Mouse (Mus musculus): Measurements from ENCODE around the gene Ly6g6f. TPM values are rescaled to one million over a fixed set of nuclear protein-coding genes. Genes with fewer than 3 reads are reported as not detected.
A peak's percentile ranks its signal among the peaks of the same experiment; 100 is the strongest.

Ly6g6f gene
- polyA plus RNA-seq, 1 experiment from 2014 or later: 0.17 TPM

- Histone ChIP-seq H3K9me3 (no peaks in the 10 kb centered on the region), H3K4me3 (replicated peaks) (peak overlapping the region; percentile 77), H3K9ac (no peak overlapping the region), H3K27ac (peak overlapping the region; percentile 94), H3K27me3 (peaks cover 5% of the 10 kb centered on the region), H3K36me3 (replicated peaks) (peaks cover 61% of the 10 kb centered on the region), H3K4me2 (no peak overlapping the region), H3K4me1 (peaks cover 23% of the 10 kb centered on the region)
- 68% methylated on average over 9 of the region's 9 CpGs for WGBS
- no peak; the same call in 1 of the 2 replicates for ATAC-seq (ENCODE audit: low FRiP score)
Measured at GRCm38 (mm10) chr17:35058316-35058715, 27.1 kb downstream of the Ly6g6f start.

DNA sequence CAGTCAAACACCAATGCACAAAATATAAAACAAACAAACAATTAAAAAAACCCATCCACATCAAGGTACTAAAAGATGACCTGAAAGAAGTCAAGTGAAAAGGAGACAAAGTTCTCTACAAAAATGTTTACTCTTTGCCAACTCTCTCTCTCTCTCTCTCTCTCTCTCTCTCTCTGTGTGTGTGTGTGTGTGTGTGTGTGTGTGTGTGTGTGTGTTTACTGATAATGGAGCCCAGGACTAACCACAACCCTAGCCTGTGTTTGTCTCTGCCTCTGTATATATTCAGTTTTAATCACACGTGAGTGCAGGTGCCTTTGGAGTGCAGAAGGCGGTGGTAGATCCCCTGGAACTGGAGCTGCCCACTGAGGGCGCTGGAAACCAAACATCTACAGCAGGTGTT is 28.3 kb downstream of the Ly6g6f start:
- no peak for ATAC-seq (ENCODE audit: low FRiP score)
- Histone ChIP-seq H3K9me3 (no peaks in the 10 kb centered on the region), H3K4me2 (no peak overlapping the region), H3K4me3 (replicated peaks) (no peak overlapping the region), H3K27ac (no peak overlapping the region), H3K27me3 (no peaks in the 10 kb centered on the region), H3K4me1 (peaks cover 33% of the 10 kb centered on the region), H3K9ac (no peak overlapping the region), H3K36me3 (replicated peaks) (peaks cover 62% of the 10 kb centered on the region)
- WGBS: 71% methylated on average over 3 of the region's 3 CpGs

DNA sequence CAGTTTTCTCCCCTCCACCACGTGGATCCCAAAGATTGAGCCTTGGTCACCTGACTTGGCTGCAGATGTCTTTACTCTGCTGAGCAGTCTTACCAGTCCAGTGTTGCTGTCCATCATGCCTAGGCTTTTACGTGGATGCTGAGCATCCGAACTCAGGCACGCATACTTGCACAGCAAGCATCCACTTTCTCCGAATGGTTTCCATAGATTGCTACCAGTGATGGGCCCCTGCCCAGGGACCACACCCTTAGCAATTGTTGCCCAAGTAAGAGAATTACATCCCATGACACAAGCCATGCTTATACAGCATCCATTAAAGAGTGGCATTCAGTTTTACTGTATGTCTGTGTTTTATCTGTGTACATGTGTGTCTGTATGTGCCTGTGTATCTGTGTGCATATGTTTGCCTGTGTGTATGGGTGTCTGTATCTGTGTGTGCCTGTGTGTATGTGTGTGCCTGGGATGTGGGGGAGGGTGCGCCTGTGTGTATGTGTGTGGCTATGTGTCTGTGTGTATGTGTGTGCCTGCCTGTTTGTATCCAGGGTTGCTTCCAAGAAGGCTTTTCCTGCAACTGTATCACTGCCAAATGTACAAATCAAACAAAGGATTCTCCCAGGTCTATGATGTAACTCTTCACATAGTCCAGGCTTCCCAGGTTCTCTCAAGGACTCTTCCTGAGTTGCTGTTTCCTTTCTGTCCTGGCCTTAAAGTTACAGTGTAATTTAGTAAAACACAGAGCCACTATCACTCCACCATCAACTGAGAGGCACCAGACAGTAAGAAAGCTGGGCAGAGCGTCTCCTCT is 29.5 kb downstream of the Ly6g6f start:
- Histone ChIP-seq H3K4me3 (replicated peaks) (no peak overlapping the region), H3K4me2 (no peak overlapping the region), H3K27ac (no peak overlapping the region), H3K9me3 (no peaks in the 10 kb centered on the region), H3K9ac (no peak overlapping the region), H3K36me3 (replicated peaks) (peaks cover 52% of the 10 kb centered on the region), H3K4me1 (peaks cover 43% of the 10 kb centered on the region), H3K27me3 (no peaks in the 10 kb centered on the region)
- 90% methylated on average over 7 of the region's 7 CpGs for WGBS
- no peak for ATAC-seq (ENCODE audit: low FRiP score)

DNA sequence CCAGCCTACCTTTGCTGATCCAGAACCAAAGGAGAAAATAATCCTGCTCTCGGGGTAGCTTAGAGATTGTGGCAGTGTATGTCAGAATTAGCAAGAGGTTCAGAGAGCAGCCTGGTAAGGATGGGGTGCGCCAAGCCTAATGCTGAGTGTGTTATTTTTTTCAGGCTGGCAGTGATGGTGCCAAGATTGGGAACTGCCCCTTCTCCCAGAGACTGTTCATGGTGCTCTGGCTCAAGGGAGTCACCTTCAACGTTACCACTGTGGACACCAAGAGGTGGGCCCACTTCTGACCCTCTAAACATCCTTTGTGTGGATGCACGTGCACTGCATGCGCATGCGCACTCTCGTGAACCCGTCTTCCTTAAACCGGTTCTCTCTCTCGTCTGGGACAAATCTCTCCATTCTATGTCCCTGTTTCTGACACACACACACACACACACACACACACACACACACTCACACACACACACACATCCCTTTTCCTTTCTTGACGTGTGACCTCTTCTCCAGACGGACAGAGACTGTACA is 33.1 kb downstream of the Ly6g6f start:
- 77% methylated on average over 12 of the region's 12 CpGs for WGBS
- ATAC-seq (ENCODE audit: low FRiP score): no peak
- Histone ChIP-seq H3K36me3 (replicated peaks) (peaks cover 44% of the 10 kb centered on the region), H3K27me3 (no peaks in the 10 kb centered on the region), H3K9me3 (no peaks in the 10 kb centered on the region), H3K4me2 (peak overlapping the region; percentile 78), H3K9ac (peak overlapping the region; percentile 85), H3K27ac (peak overlapping the region; percentile 96), H3K4me1 (peaks cover 51% of the 10 kb centered on the region), H3K4me3 (replicated peaks) (no peak overlapping the region)

DNA sequence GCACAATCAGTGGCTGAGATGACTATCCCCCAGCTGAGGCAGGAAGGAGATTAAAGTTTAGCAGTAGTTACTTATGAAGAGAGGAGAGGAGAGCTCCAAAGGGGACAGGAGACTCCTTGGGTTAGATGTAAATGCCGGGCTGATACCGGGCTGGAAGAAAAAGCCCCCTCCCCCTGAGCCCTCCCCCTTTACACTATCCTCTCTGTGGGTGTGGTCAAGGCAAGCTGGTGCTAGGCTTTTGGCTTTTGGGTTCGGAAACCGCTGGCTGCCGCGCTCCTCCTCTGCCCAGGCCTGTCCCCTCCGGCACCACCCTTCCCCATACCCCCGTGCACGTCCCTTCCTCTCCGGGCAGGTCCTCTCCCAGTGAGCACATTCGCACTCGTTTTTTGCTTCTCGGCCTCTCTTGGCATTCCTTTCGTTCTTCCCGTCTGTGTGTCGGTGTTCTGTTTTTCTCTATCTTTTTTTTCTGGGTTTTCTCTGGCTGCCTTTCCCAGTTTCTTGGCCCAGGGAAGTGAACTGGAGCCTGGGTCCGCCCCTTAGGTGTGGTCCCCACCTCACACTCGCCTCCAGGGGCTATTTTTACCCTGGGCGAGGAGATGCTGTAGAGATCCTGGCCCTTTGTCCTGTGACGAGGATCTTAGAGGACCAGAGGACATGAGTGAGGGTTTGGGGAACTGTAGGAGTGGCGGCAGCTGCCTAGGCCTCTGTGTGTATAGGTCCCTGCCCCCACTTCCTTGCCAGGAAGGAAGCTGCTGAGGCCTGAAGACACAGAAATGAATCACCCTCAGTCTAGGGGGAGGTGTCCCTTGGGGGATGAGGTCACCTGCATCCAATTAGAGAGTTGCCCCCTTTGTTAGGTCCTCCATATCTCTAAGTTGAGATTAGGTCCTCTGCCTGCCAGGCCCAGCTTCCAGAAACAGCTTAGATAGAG is 34.0 kb downstream of the Ly6g6f start:
- ATAC-seq (ENCODE audit: low FRiP score): peak; percentile 56
- Histone ChIP-seq H3K4me1 (peaks cover 57% of the 10 kb centered on the region), H3K4me2 (peak overlapping the region; percentile 78), H3K27ac (peak overlapping the region; percentile 96), H3K9me3 (no peaks in the 10 kb centered on the region), H3K36me3 (replicated peaks) (peaks cover 39% of the 10 kb centered on the region), H3K4me3 (replicated peaks) (peak overlapping the region; percentile 46), H3K27me3 (no peaks in the 10 kb centered on the region), H3K9ac (peak overlapping the region; percentile 85)
- 2% methylated on average over 20 of the region's 21 CpGs for WGBS

DNA sequence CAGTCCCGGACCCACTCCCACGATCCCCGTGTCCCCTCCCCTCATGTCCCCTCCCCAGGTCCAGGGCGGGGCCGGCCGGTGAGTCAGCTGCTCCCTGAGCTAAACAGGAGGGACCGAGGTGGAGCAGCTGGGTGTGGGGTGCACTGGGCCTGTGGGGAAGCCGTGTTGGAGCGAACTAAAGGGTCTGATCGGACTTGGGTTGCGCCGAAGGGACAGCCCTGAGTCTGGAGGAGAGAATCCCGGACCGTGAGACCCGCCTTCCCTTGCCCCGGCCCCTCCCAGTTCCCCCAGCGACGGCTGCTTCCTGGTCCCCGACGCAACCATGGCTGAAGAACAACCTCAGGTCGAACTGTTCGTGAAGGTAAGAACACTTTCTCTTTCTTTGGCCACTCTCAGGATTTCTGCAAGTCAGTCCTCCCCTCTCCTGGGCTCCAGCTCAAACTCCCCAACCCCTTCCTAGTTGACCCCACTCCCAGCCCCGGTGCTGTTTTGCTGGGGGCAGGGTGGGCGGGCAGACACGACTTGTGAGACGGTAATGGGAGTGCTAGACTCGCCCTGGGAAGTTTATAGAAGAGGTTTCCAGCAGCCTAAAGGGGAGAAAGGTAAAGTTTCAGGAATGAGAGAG is 35.2 kb downstream of the Ly6g6f start:
- peak overlapping the region; percentile 96 for H3K27ac ChIP-seq
- ATAC-seq (ENCODE audit: low FRiP score): no peak
- peaks cover 27% of the 10 kb centered on the region for H3K36me3 ChIP-seq (replicated peaks)
- no peaks in the 10 kb centered on the region for H3K27me3 ChIP-seq
- H3K4me1 ChIP-seq: peaks cover 62% of the 10 kb centered on the region
- H3K9me3 ChIP-seq: no peaks in the 10 kb centered on the region
- H3K9ac ChIP-seq: peak overlapping the region; percentile 85
- peak overlapping the region; percentile 78 for H3K4me2 ChIP-seq
- WGBS: under 1% methylated on average over 27 of the region's 27 CpGs
- peak overlapping the region; percentile 46 for H3K4me3 ChIP-seq (replicated peaks)

DNA sequence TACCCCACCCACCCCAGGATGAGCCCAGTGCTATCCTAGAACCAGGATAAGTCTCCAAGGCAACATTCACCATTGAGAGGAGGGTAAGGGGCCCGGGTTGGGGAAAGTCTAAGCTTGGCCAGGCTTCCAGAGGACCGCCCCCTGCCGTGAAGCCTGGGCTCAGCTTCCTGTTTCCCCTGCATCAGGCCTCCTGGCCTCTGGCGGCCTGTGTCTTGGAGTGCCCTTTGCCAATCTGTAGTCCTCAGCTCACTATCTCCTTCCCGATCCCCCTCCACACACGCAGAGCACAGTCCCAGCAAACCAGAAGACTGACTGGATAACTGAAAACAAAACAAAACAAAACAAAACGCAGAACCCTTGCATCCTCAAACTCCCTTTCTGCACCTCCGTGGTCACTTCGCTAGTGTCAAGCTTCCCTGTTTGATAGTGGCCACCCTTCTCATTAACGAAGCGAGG is 35.8 kb downstream of the Ly6g6f start, which contains the start of gene Clic1:
TSS of gene Clic1 (plus strand) at position 406 of the 456 bp plus-strand sequence.
- 0 out of 2 replicates have a peak, but pooled peaks have one; percentile 2 for ATAC-seq (ENCODE audit: low FRiP score)
- H3K4me3 ChIP-seq (replicated peaks): peak within 1 kb of the TSS; percentile 46
- peaks cover 65% of the 10 kb centered on the region for H3K4me1 ChIP-seq
- H3K4me2 ChIP-seq: peak within 1 kb of the TSS; percentile 78
- H3K9ac ChIP-seq: peak within 1 kb of the TSS; percentile 85
- H3K9me3 ChIP-seq: no peaks in the 10 kb centered on the region
- H3K36me3 ChIP-seq (replicated peaks): peaks cover 22% of the 10 kb centered on the region
- H3K27me3 ChIP-seq: no peaks in the 10 kb centered on the region
- H3K27ac ChIP-seq: peak within 1 kb of the TSS; percentile 96
- WGBS: 3% methylated on average over 11 of the region's 11 CpGs

- no peak overlapping the region for H3K4me3 ChIP-seq (replicated peaks)
Measured at GRCm38 (mm10) chr17:35048932-35049440, 36.4 kb downstream of the Ly6g6f start.

DNA sequence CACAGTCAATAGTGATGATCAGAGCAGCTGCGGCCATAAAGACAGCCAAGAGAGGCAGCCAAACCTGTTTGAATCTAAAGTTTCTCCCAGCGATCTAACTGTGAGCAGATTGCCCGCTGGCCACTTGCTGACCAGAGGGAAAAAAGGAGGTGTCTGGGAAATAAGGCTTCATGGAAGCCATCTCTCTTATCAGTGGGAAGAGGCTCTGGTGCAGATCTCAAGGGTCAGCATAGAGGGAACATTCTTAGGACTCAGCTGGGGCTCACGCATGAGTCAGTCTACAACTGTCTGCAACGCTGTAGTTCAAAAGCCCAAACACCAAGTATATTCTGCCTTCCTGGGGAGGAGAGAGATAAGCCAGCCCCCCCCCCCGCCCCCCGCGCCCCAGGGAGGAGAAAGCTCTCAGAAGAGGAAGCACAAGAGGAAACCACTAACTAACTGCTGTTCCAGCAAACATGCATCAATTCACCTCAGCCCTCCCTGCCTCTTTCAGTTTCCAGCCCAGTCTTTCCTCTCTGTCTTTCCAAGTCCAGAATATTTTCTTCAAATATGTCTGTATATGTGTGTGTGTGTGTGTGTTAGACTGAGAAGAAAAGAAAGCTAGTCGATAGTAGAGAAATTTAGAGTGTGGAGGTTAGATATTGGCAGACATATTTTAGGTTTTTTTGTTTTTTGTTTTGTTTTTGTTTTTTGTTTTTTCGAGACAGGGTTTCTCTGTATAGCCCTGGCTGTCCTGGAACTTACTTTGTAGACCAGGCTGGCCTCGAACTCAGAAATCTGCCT is 37.1 kb downstream of the Ly6g6f start:
- H3K36me3 ChIP-seq (replicated peaks): peaks cover 10% of the 10 kb centered on the region
- no peaks in the 10 kb centered on the region for H3K27me3 ChIP-seq
- H3K4me1 ChIP-seq: peaks cover 65% of the 10 kb centered on the region
- WGBS: 48% methylated on average over 11 of the region's 11 CpGs
- no peak for ATAC-seq (ENCODE audit: low FRiP score)
- H3K27ac ChIP-seq: peak overlapping the region; percentile 53; the same call in 1 of the 2 replicates
- no peak overlapping the region for H3K4me3 ChIP-seq (replicated peaks)
- no peak overlapping the region for H3K9ac ChIP-seq
- no peaks in the 10 kb centered on the region for H3K9me3 ChIP-seq
- no peak overlapping the region; the same call in 1 of the 2 replicates for H3K4me2 ChIP-seq

More at GRCm38 (mm10) chr17:35048932-35049440, 36.4 kb downstream of the Ly6g6f start:
- Histone ChIP-seq H3K27me3 (no peaks in the 10 kb centered on the region), H3K4me1 (peaks cover 65% of the 10 kb centered on the region), H3K4me2 (peak overlapping the region; percentile 78), H3K9ac (no peak overlapping the region), H3K36me3 (replicated peaks) (peaks cover 16% of the 10 kb centered on the region), H3K9me3 (no peaks in the 10 kb centered on the region), H3K27ac (peak overlapping the region; percentile 96)
- ATAC-seq (ENCODE audit: low FRiP score): no peak
- WGBS: 81% methylated on average over 5 of the region's 5 CpGs

DNA sequence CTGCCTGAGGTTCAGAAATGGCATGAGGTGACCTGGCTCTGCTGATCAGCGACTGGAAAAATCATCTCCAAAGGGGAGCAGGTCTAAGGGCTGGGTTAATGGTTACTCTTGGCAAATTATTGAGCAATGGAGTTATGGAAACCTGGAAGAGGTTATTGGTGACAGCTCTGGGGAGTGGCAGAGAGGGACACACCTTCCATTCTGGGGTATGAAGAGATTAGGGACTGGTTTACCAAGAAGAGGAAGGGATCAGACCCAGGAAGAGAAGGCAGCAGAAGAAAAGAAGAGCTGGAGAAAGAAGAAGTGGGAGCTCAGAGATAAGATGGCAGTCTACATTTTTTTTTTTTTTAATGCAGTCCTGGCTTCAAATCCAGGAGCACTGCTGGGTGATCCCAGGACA is 37.7 kb downstream of the Ly6g6f start:
- Histone ChIP-seq H3K36me3 (replicated peaks) (peaks cover 4% of the 10 kb centered on the region), H3K27ac (peak overlapping the region; percentile 53; the same call in 1 of the 2 replicates), H3K27me3 (no peaks in the 10 kb centered on the region), H3K4me1 (peaks cover 61% of the 10 kb centered on the region), H3K4me3 (replicated peaks) (no peak overlapping the region), H3K9ac (no peak overlapping the region), H3K4me2 (no peak overlapping the region), H3K9me3 (no peaks in the 10 kb centered on the region)
- WGBS: 59% methylated on average over 1 of the region's 1 CpGs
- ATAC-seq (ENCODE audit: low FRiP score): no peak

Data from forebrain, embryonic 12.5 days (tissue).